Comparison of ENCODE assay signal across 24 mouse cellular contexts in genomic region chr2:57799279-57799678, GRCm38 (mm10).
DNase-seq lines count a peak whose midpoint lies in the region; ATAC-seq and TF ChIP-seq lines count a peak whose summit lies in the region.
"Had no signal": no experiment of that assay in that cellular context is flagged by ENCODE, and none has a peak within 500 bp of the region (broad histone marks: within the 10 kb centered on the region; RNA-seq: fewer than 3 reads in every experiment).

No protein-coding gene starts in this region.

- no peak overlapping the region for H3K4me2 ChIP-seq in liver, postnatal 0 days (ENCODE audit: low read depth, low read length)
- H3K4me2 ChIP-seq in liver, embryonic 11.5 days, result no peak overlapping the region
- no peak overlapping the region for H3K4me2 ChIP-seq in midbrain, embryonic 11.5 days
- no peak overlapping the region for H3K4me2 ChIP-seq in midbrain, embryonic 15.5 days
- no peak overlapping the region for H3K4me2 ChIP-seq in intestine, embryonic 16.5 days (ENCODE audit: low read depth, low read length)
- H3K4me2 ChIP-seq in stomach, embryonic 15.5 days, result no peak overlapping the region
- H3K4me2 ChIP-seq: embryonic facial prominence, embryonic 12.5 days; embryonic facial prominence, embryonic 15.5 days; heart, embryonic 11.5 days; hindbrain, embryonic 12.5 days; hindbrain, embryonic 15.5 days had no signal

- no peaks in the 10 kb centered on the region for H3K9me3 ChIP-seq in liver, postnatal 0 days (ENCODE audit: low read length)
- H3K9me3 ChIP-seq in liver, embryonic 11.5 days (ENCODE audit: control insufficient read depth, low read length), result no peaks in the 10 kb centered on the region
- H3K9me3 ChIP-seq in midbrain, embryonic 11.5 days (ENCODE audit: control insufficient read depth, low read length), result no peaks in the 10 kb centered on the region
- no peaks in the 10 kb centered on the region for H3K9me3 ChIP-seq in midbrain, embryonic 15.5 days
- H3K9me3 ChIP-seq in intestine, embryonic 16.5 days (ENCODE audit: control insufficient read depth, low read length), result no peaks in the 10 kb centered on the region
- no peaks in the 10 kb centered on the region for H3K9me3 ChIP-seq in stomach, embryonic 15.5 days
- H3K9me3 ChIP-seq: embryonic facial prominence, embryonic 12.5 days; embryonic facial prominence, embryonic 15.5 days; hindbrain, embryonic 12.5 days; hindbrain, embryonic 15.5 days had no signal

- no peak for DNase-seq in liver, postnatal 0 days
- no peak for DNase-seq in liver, embryonic 11.5 days (ENCODE audit: low spot score)
- DNase-seq in midbrain, embryonic 11.5 days (ENCODE audit: low spot score, missing footprints), result peak; percentile 45
- no peak for DNase-seq in adrenal gland, adult 8-10 months
- DNase-seq: adrenal gland, postnatal 10 days; adrenal gland, postnatal 36 days; cerebellum, adult 18-20 months; cerebellum, adult 9-10 months; cerebellum, postnatal 25 days; forebrain, postnatal 0 days; gastrocnemius, adult 2 months; gastrocnemius, postnatal 14 days; heart, adult 11 months had no signal

- H3K4me3 ChIP-seq in liver, postnatal 0 days (ENCODE audit: low read depth, low read length), result no peak overlapping the region
- H3K4me3 ChIP-seq in liver, embryonic 11.5 days (ENCODE audit: low read depth, low read length), result no peak overlapping the region
- H3K4me3 ChIP-seq in midbrain, embryonic 11.5 days (ENCODE audit: low read depth, low read length), result no peak overlapping the region
- H3K4me3 ChIP-seq in midbrain, embryonic 15.5 days, result no peak overlapping the region
- no peak overlapping the region for H3K4me3 ChIP-seq in intestine, embryonic 16.5 days (ENCODE audit: low read length)
- H3K4me3 ChIP-seq in stomach, embryonic 15.5 days (replicated peaks), result no peak overlapping the region
- H3K4me3 ChIP-seq: embryonic facial prominence, embryonic 12.5 days; embryonic facial prominence, embryonic 15.5 days; gastrocnemius, adult 2 months; hindbrain, embryonic 12.5 days; hindbrain, embryonic 15.5 days had no signal

- H3K9ac ChIP-seq in liver, postnatal 0 days (replicated peaks), result no peak overlapping the region
- H3K9ac ChIP-seq in liver, embryonic 11.5 days (ENCODE audit: low read depth, low read length), result no peak overlapping the region
- H3K9ac ChIP-seq in midbrain, embryonic 11.5 days (ENCODE audit: low read length), result no peak overlapping the region
- H3K9ac ChIP-seq in midbrain, embryonic 15.5 days, result no peak overlapping the region
- no peak overlapping the region for H3K9ac ChIP-seq in intestine, embryonic 16.5 days (ENCODE audit: low read depth, low read length)
- H3K9ac ChIP-seq in stomach, embryonic 15.5 days, result no peak overlapping the region
- H3K9ac ChIP-seq: embryonic facial prominence, embryonic 12.5 days; embryonic facial prominence, embryonic 15.5 days; forebrain, postnatal 0 days; hindbrain, embryonic 12.5 days; hindbrain, embryonic 15.5 days had no signal

- no peak for TF ChIP-seq EP300 in liver, postnatal 0 days (IDR thresholded peaks at IDR 0.05; ENCODE audit: low read depth)

- 26% methylated on average over 2 of the region's 2 CpGs for WGBS in liver, postnatal 0 days (ENCODE audit: insufficient replicate concordance)
- WGBS in liver, embryonic 11.5 days, result 63% methylated on average over 2 of the region's 2 CpGs
- WGBS in midbrain, embryonic 11.5 days, result 81% methylated on average over 2 of the region's 2 CpGs
- WGBS in midbrain, embryonic 15.5 days, result 83% methylated on average over 2 of the region's 2 CpGs
- WGBS in intestine, embryonic 16.5 days, result 50% methylated on average over 2 of the region's 2 CpGs
- WGBS in stomach, embryonic 15.5 days, result 55% methylated on average over 2 of the region's 2 CpGs

- H3K27me3 ChIP-seq in liver, postnatal 0 days (ENCODE audit: insufficient read depth, low read length), result no peaks in the 10 kb centered on the region
- no peaks in the 10 kb centered on the region for H3K27me3 ChIP-seq in liver, embryonic 11.5 days (replicated peaks; ENCODE audit: control insufficient read depth, insufficient read depth, low read length)
- no peaks in the 10 kb centered on the region for H3K27me3 ChIP-seq in midbrain, embryonic 11.5 days (ENCODE audit: control insufficient read depth, insufficient read depth, low read length)
- no peaks in the 10 kb centered on the region for H3K27me3 ChIP-seq in midbrain, embryonic 15.5 days (replicated peaks)
- no peaks in the 10 kb centered on the region for H3K27me3 ChIP-seq in intestine, embryonic 16.5 days (replicated peaks; ENCODE audit: control insufficient read depth, insufficient read depth, low read length)
- H3K27me3 ChIP-seq in stomach, embryonic 15.5 days (replicated peaks), result no peaks in the 10 kb centered on the region
- H3K27me3 ChIP-seq: embryonic facial prominence, embryonic 12.5 days; embryonic facial prominence, embryonic 15.5 days; hindbrain, embryonic 12.5 days; hindbrain, embryonic 15.5 days had no signal

- H3K36me3 ChIP-seq in liver, postnatal 0 days (replicated peaks; ENCODE audit: insufficient read depth, low read length), result no peaks in the 10 kb centered on the region
- H3K36me3 ChIP-seq in liver, embryonic 11.5 days (ENCODE audit: control insufficient read depth, insufficient read depth, low read length), result no peaks in the 10 kb centered on the region
- no peaks in the 10 kb centered on the region for H3K36me3 ChIP-seq in midbrain, embryonic 11.5 days (ENCODE audit: control insufficient read depth, insufficient read depth, low read length)
- H3K36me3 ChIP-seq in midbrain, embryonic 15.5 days (replicated peaks), result no peaks in the 10 kb centered on the region
- H3K36me3 ChIP-seq in intestine, embryonic 16.5 days (ENCODE audit: control insufficient read depth, insufficient read depth, low read length), result no peaks in the 10 kb centered on the region
- no peaks in the 10 kb centered on the region for H3K36me3 ChIP-seq in stomach, embryonic 15.5 days
- H3K36me3 ChIP-seq: embryonic facial prominence, embryonic 12.5 days; embryonic facial prominence, embryonic 15.5 days; hindbrain, embryonic 12.5 days; hindbrain, embryonic 15.5 days had no signal

- ATAC-seq in liver, postnatal 0 days, result peak; percentile 23; the same call in 1 of the 2 replicates
- ATAC-seq in liver, embryonic 11.5 days (replicated peaks; ENCODE audit: low FRiP score), result no peak
- ATAC-seq in midbrain, embryonic 11.5 days (ENCODE audit: low FRiP score), result no peak
- no peak for ATAC-seq in midbrain, embryonic 15.5 days (replicated peaks)
- ATAC-seq in intestine, embryonic 16.5 days, result peak; percentile 77
- ATAC-seq in stomach, embryonic 15.5 days (ENCODE audit: insufficient read depth, low FRiP score, low read depth), result peak; percentile 79
- ATAC-seq: activated CD4-positive, CD25-positive, alpha-beta regulatory T cell, adult 4 months; CD4-positive, CD25-positive, alpha-beta regulatory T cell, adult 4 months; forebrain, embryonic 14.5 days; forebrain, postnatal 0 days had no signal

- no peak for TF ChIP-seq CTCF in liver, postnatal 0 days (IDR thresholded peaks at IDR 0.05; ENCODE audit: low read depth)

- H3K4me1 ChIP-seq in liver, postnatal 0 days (ENCODE audit: insufficient read depth), result no peaks in the 10 kb centered on the region
- H3K4me1 ChIP-seq in liver, embryonic 11.5 days (replicated peaks; ENCODE audit: control insufficient read depth, insufficient read depth, low read length), result no peaks in the 10 kb centered on the region
- H3K4me1 ChIP-seq in midbrain, embryonic 11.5 days (ENCODE audit: control insufficient read depth, insufficient read depth, low read length), result no peaks in the 10 kb centered on the region
- no peaks in the 10 kb centered on the region for H3K4me1 ChIP-seq in midbrain, embryonic 15.5 days
- no peaks in the 10 kb centered on the region for H3K4me1 ChIP-seq in intestine, embryonic 16.5 days (ENCODE audit: control insufficient read depth, insufficient read depth, low read length)
- H3K4me1 ChIP-seq in stomach, embryonic 15.5 days, result no peaks in the 10 kb centered on the region
- H3K4me1 ChIP-seq: embryonic facial prominence, embryonic 12.5 days; embryonic facial prominence, embryonic 15.5 days; hindbrain, embryonic 12.5 days; hindbrain, embryonic 15.5 days had no signal

- H3K27ac ChIP-seq in liver, postnatal 0 days (ENCODE audit: low read depth), result no peak overlapping the region
- H3K27ac ChIP-seq in liver, embryonic 11.5 days (ENCODE audit: low read depth, low read length), result no peak overlapping the region
- no peak overlapping the region for H3K27ac ChIP-seq in midbrain, embryonic 11.5 days (ENCODE audit: low read depth, low read length)
- no peak overlapping the region for H3K27ac ChIP-seq in midbrain, embryonic 15.5 days
- no peak overlapping the region for H3K27ac ChIP-seq in intestine, embryonic 16.5 days (ENCODE audit: low read length)
- H3K27ac ChIP-seq in stomach, embryonic 15.5 days, result no peak overlapping the region
- H3K27ac ChIP-seq: embryonic facial prominence, embryonic 12.5 days; embryonic facial prominence, embryonic 15.5 days; gastrocnemius, adult 2 months; hindbrain, embryonic 12.5 days; hindbrain, embryonic 15.5 days had no signal

Comparison
In these comparisons a context has a peak if more than half of its experiments do, and no peak if none do; other contexts are left out.
1. ATAC-seq: peak in liver, postnatal 0 days (single experiment), intestine, embryonic 16.5 days (single experiment) and stomach, embryonic 15.5 days (single experiment); none in liver, embryonic 11.5 days (single experiment), midbrain, embryonic 11.5 days (single experiment) and midbrain, embryonic 15.5 days (single experiment).